Mouse (Mus musculus): ENCODE results near the gene Amfr.

Gene Amfr

GRCm38 (mm10) chr8:93981679-93982215 lies 30.9 kb downstream of the Amfr start:
- DNase-seq (ENCODE audit: low spot score), result no peak

DNA sequence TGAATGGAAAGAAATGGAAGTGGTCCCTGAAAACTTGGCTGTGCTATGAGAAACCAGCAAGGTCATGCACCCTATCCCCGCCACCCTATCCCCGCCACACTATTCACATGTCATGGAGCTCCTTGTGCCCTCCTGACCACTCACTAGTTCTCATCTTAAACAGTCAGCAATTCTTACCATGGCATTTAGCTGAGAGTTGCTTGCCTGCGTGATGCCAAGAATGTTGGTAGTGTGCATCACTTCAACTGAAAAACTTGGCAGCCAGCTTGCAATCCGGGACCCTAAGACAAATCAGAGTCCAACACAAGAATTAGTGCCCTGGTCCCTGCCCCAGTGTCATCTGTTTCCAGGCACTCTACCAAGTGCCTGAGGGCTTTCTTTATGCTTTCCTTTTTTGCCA lies 32.5 kb downstream of the Amfr start:
- no peak for DNase-seq (ENCODE audit: low spot score)

- DNase-seq (ENCODE audit: low spot score), result no peak
Measured at GRCm38 (mm10) chr8:93976446-93977211, 36.0 kb downstream of the Amfr start.

- DNase-seq (ENCODE audit: low spot score), result no peak
Measured at GRCm38 (mm10) chr8:93975358-93975757, 37.3 kb downstream of the Amfr start.

GRCm38 (mm10) chr8:93974602-93975186 lies 37.9 kb downstream of the Amfr start:
- DNase-seq (ENCODE audit: low spot score), result no peak

DNA sequence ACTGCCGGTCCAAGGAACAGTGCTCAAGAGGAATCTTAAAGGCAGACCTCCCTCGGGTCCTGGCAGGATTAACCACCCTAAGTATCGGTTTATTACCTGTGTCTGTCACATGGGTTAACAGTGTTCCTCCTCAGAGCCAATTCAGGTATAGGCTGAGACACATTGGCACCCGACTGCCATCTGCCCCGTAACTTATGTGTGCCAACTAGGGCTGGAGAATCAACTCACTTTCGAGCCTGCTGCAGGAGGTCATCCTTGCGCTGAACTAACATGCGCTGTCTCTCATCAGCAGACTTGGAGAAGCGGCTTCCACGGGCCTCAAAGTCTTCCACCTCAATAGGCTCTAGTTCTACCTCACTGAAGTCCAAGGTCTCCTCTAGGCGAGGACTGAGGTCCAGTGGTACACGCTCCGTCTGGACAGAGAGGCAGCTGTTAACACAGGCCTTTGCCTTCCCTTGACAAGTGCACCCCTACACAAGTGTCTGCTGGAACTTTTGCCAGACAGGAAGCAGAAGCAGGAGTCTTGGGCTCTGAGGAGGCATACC lies 38.7 kb downstream of the Amfr start:
- DNase-seq (ENCODE audit: low spot score), result no peak

GRCm38 (mm10) chr8:93972971-93973734 lies 39.5 kb downstream of the Amfr start:
- DNase-seq (ENCODE audit: low spot score), result no peak

DNA sequence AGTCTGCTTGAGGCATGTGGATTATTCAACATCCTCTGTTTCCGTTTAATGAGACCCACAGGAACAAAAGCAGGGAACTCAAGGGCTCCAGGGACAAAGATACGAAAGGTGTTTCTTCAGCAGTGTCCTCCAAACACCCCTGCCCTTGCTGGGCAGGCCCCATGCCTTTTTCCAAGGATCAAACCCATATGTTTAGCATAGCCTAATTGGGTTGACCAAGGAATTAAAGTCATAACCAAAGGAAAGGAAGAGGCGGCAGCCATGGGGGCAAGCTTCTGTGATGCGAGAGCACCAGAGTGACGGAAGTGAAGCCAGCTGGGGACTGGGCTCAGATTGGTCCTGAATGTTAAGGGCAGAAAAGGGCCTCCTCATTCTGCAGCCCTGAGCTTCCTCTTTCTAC lies 40.4 kb downstream of the Amfr start:
- no peak for DNase-seq (ENCODE audit: low spot score)

GRCm38 (mm10) chr8:93971451-93971850 lies 41.2 kb downstream of the Amfr start:
- DNase-seq (ENCODE audit: low spot score), result no peak

DNA sequence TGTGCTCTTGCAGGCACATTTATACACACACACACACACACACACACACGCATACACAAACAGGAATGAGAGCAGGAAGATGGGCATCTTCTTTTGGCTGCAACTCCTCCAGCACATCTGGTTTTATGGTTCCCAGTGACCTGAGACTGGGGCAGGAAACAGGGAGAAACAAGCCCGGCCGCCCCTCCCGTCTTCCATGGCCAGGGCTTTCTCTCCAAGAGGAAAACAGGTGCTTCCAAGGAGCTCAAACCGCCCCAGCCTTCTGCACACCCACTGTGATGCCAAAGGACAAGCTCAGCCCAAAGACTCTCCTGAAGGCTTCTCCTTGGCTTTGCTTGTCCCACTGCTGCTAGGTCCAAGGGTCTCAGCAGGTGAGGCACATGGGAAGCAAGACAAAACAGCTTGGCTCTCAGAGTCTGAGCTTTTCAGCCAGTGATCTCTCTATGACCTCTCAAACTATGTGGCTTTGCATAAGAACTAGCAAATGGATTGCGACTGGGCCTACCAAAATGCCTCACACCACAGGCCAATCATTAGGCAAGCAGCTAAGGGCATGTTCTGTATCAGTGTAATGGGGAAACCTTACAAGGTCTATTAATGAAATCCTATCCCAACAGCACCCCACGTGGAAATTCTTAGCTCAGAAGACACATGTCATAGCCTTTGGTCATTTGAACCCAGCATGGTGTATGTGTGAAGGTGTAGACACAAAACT lies 42.9 kb downstream of the Amfr start:
- no peak for DNase-seq (ENCODE audit: low spot score)

DNA sequence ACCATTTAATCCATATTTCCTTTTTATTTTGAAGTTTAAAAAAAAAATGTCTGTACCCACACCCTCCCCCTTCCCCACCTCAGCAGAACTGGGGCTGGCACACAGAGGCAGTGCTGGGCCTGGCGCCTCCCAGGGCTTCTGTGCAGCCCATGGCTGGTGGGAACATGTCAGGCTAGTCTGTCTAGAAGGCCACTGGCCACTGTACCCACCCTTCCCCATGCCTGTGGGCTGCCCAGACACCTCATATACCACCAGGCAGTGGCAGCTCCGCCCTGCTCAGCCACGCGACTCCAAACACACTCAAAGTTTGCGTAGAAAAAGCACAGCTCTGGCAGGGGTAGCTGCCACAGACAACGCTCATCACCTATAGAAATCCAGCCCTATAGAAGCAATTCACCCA lies 44.3 kb downstream of the Amfr start:
- no peak for DNase-seq (ENCODE audit: low spot score)

- DNase-seq (ENCODE audit: low spot score), result no peak
Measured at GRCm38 (mm10) chr8:93960909-93961308, 51.7 kb downstream of the Amfr start.

DNA sequence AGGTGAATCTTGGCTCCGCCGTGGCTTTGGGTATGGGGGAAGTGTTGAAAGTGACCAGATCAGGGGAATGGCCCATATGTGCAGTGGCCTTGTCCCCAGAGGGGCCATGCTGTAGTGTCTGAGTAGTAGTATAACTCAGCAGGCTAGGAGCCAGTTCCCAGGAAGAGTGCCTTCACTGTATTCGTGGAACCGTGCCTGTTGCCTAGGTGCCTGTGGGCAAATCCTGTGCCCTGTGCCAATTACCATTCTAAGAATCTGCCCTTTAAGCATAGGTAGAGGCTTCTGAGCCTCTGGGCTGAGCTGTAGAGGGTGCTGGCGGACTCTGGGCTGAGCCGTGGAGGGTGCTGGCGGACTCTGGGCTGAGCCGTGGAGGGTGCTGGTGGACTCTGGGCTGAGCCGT lies 54.2 kb downstream of the Amfr start:
- DNase-seq (ENCODE audit: low spot score), result no peak

DNA sequence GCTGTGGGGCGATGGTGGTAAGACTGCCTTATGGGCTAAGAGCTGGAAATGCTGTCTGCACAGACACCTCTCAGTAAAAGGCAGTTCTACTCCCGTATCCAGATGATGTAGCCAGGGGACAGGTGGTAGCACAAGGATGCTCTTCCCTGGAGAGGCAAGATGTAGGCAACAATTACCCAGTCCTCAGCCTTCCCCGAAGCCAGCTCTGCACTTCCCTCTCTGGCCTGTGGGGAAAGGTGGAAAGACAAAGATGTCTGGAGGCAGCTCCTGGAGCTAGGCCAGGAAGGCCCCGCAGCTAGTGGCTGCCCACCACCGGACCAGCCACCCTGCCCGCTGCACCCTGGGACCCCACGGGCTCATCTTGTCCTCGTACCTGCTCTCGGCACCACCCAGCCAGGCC lies 60.1 kb downstream of the Amfr start:
- DNase-seq (ENCODE audit: low spot score), result no peak

- DNase-seq (ENCODE audit: low spot score), result no peak
Measured at GRCm38 (mm10) chr8:93950133-93950532, 62.5 kb downstream of the Amfr start.

GRCm38 (mm10) chr8:93946397-93946796 lies 66.2 kb downstream of the Amfr start:
- no peak for DNase-seq (ENCODE audit: low spot score)

GRCm38 (mm10) chr8:93945781-93946180 lies 66.9 kb downstream of the Amfr start:
- DNase-seq (ENCODE audit: low spot score), result no peak

DNA sequence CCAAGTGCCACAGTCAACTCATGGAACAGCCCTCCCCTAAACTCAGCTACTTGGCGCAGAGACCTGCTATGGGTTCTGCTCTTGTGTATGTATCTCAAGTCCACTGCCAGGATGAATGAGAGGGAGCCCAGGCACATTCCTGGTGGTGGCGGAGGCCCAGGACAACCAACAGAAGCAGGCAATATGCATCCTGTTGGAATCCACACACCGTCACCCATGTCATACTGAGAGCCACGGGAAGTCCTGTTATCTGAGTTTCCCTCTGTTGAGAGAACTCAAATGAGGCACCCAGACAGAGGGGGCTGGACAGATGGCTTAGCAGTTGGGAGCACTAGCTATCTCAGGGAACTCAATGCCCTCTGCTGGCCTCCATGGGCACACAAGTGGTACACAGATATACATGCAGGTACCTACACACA lies 71.0 kb downstream of the Amfr start:
- no peak for DNase-seq (ENCODE audit: low spot score)

DNA sequence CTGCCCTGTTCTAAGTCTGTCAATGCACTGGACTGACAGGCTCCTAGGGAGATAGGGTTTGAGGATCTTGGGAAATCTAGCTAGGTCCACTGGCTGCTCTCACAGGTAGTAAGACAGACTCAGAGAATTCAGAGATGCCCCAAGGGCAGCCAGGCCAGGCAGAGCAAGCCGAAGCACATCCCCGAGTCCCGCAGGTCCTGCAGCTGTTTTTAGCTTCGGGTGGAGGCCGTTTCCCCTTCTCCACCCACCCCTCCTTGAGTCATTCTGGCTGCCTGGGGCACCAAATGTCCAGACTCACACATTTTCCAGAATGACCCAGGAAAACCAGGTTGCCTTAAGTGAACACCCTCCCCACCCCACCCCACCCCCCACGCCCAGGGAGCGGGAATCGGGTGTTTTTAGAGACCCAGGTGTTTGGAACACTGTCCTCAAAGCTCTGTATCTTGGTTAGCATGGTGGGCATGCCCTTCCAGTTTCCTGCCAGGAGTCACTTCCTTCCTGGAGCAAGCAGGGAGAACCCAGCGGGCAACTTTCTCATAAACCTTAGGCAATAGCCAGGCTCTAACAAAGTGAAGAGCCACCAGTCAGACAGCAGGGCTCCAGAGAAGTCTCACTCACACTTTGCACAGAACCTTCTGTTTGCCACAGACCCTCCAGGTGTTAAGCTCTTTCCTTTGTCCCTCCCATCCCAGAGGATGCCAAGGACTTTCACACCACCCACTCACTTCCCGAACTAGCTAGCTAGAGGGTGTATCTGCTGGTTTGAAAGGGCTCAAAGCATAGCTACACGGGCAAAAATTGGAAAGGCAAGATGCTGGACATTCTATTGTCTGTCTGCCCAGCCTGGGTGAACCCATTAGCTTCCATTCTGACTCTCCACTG lies 71.9 kb downstream of the Amfr start:
- no peak for DNase-seq (ENCODE audit: low spot score)

DNA sequence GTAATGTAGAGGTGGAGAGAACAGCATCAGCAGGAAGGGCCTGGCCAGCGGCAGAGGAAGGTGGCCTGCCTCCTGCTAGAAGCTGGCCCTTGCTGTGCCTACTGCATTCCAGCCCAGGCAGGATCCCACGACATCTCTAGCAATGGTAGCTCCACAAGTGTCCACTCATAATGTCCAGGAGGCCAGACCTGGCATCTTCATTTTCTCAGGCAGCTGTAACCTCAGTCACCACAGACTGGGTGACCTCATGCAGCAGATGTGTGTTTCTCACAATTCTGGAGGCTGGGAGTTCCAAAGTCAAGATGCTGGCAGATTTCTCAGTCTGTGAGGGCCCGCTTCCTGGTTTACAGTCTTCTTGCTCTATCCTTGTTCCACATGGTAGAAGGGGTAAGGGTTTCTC lies 74.4 kb downstream of the Amfr start:
- DNase-seq (ENCODE audit: low spot score), result no peak

DNA sequence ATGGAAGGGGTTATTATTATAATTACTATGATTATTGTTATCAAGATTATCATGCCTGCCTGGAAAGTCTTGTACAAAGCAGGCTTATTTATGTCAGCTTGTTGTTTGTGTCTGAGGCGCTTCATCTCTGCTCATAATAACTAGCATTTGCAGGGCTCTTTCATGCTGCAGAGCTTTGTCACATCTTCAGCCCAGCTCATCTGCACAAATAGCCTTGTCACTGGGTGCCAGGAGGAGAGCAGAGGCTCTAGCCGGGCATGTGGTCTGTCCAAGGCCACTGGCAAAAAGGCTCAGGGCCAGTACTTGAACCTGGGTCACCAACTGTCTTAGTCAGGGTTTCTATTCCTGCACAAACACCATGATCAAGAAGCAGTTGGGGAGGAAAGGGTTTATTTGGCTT lies 79.4 kb downstream of the Amfr start:
- no peak for DNase-seq (ENCODE audit: low spot score)

Data from ovary, postnatal 14 days (tissue).